Mouse (Mus musculus): ENCODE measurements around the gene Olfr164. TPM values are rescaled to one million over a fixed set of nuclear protein-coding genes. Genes with fewer than 3 reads are reported as not detected.

The Olfr164 gene
- total RNA-seq (2021): not detected
- long read RNA-seq, experiment 1: 0 reads
- long read RNA-seq, experiment 2: 0 reads

DNA sequence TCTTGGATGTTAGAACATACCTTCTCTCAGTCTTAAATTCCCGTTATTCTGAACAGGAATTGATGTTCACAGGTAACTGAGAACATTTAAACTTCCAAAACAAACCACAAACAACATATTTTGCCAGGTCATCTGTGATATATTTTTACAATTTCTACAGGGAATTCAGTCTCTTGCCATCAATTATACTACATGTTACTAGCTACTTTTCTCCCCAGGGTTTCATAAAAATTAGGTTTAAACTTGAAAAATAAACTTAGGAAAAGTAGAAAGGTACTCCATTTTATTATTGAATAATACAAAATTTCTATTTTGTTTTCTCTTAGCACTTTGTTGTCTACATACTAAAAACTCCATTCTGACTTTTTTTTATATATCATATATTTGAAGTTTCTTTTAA is at the start of gene Olfr164:
Olfr164 (minus strand) TSS at position 101 of the 400 bp plus-strand sequence.
- no peak for DNase-seq (ENCODE audit: low spot score in 2 of 2)

DNA sequence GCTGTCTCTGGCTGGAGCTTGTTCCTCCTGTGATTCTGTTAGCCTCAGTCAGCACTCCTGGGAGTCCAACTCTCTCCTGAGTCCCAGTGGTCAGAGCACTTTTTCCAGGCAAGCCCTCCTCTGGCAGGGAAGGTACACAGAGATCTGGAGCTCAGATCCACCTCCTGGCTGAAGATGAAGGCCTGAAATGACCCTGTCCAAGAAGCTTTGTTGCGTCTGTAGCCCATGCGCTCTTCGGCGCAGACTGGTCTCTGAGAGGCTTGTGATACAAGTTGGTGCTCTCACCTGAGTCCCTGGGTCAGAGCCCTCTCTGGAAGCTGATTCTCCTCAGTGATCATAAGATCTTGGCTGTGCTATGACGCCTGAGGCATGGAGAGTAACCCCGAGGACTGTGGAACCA is 35.2 kb upstream of the Olfr164 start:
- DNase-seq (ENCODE audit: low spot score in 2 of 2): no peak

DNA sequence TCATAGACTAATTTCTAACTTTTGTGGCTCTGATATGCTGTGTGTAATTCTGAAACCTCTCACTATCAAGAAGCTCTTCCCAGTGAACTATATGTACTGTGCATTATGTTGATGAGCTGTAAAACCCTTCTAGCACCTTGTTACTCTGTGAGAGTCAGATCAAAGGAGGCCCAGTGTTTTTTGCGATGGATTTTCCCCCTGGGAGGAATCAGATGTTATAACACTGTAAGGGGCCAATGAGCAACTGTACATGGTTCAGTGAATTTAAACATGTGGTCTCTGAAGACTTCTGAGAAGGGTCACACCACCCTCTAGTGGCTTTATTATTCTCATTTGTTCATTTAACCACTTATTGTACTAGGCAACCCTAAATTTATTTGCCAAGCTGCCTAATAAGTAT is 50.6 kb downstream of the Olfr164 start:
- no peak for DNase-seq (ENCODE audit: low spot score in 2 of 2)

DNA sequence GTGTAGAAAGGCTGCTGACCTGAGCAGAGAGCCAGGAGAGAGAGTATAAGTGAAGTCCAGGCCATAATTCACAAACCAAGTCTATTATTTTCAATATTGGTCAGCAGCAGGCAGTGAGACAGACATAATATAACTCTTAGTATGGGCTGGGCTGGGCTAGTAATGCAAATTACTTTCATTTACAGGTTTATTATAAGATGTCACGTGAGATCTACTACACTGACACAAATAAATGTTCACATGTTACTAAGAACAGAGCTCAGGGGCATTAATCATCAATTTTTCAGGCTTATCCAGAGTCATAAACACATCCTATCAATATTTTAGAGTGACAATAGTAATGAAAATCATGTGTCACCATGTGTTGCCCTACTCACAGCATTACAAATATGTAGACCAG is 53.1 kb downstream of the Olfr164 start:
- DNase-seq (ENCODE audit: low spot score in 2 of 2): no peak

DNA sequence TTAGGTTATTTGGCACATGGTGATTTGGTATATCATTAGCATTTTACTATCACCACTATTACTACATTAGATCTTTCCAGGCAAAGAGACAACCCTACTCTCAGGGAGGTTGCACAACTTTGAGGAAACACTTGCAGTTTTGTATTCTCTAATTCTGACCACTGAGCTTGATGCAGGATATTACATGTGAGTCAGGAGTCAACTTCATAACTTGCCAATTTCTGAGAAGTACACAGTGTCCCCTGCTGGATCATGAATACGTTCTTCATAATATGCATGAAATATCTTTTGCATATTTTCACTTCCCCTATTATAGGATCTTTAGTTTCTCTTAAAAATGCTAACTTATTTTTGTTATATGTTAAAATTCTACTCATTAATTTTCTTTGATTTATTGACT is 68.0 kb downstream of the Olfr164 start:
- DNase-seq (ENCODE audit: low spot score in 2 of 2): no peak

DNA sequence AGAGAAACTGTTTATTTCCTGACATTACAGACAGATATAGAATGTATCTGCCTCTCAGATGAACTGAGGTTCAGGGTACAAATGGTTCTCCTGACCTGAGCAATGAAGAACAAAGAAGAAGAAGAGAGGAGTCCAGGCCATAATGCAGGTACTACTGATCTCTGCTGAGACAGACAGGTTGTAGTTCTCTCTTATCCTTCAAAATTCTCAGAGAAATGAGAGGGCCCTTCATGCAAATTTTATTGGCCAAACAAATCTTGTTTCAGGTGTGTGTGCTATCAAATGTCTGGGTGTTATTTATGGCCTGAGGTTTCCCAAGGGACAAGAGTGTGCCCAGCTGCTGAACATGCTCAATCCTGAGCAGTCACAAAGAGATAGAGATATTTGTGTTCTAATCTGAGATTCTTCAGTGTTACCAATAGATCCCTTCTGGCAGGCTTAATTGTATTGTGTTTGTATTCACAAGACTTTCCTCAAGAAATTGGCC is 72.3 kb downstream of the Olfr164 start:
- DNase-seq (ENCODE audit: low spot score in 2 of 2): no peak

DNA sequence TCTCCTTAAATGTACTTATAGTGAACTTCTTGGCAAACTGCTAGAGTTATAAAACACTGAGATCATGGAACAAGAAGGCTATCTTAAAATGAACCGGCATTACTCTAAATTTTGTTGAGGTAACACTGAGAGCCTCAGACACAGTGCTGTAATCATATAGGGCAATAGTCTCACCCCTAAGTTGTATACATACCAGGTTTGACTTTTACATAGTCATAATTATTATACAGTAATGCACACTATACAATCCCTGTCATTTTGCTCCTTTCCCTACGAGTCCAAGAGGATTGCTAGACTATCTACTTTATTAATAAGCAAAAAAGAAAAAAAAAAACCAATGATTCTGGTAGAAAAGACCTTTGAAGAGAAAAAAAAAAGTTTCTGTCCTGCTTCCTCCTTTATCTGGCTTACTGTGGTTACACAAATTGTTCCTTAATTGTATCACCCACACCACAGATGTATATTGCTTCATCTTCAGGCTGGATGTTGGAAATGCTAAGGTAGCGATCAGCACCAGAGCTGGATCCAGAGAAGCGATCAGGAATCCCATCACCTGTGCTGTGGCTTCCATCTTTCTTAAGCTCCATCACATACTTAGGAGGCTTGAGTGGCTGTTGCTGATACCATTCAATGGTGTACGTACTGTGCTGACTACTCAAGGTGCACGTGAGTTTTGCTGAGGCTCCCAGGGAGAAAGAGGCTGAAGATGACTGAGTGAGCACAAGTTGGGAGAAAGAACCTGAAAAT is 72.9 kb downstream of the Olfr164 start:
- no peak for DNase-seq (ENCODE audit: low spot score in 2 of 2)

DNA sequence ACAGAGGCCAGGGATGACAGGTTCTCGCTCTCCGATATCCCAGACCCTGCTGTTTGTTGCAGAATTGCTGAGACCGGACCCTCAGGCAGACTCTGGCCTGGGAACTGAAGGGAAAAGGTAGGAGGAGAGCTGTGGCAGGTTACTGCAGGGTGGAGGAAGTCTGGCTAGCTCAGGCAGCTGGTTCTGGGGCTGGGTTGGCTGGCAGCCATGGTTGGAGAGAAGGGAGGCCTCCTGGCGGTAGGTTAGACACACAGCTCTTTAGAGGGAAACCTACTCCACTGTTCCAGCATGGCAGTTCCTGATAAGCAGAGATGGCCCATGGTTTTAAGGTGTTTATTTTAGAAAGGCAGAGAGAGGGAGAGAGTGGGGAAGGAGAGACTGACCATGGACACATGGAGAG is 77.1 kb downstream of the Olfr164 start:
- no peak for DNase-seq (ENCODE audit: low spot score in 2 of 2)

Small RNAs within 50 kb of the gene (microRNA-seq; reads per million reads assigned to microRNA genes)
- not detected for gene Gm23612

Other genes with a start within 250 kb of the Olfr164 start
- gene Olfr165, start 109.1 kb upstream of the Olfr164 start, total RNA-seq (2021): not detected
- not detected for gene Olfr166, start 169.6 kb upstream of the Olfr164 start, total RNA-seq (2021)
- gene Olfr167, start 208.2 kb upstream of the Olfr164 start, total RNA-seq (2021): not detected
- gene Olfr168, start 221.5 kb upstream of the Olfr164 start, total RNA-seq (2021): not detected